13 mouse cellular contexts compared by ENCODE assay signal in genomic region chr12:70649691-70650090, GRCm38 (mm10).
A peak's percentile ranks its signal among the peaks of the same experiment; 100 is the strongest.
DNase-seq lines count a peak whose midpoint lies in the region.
"Had no signal": no experiment of that assay in that cellular context is flagged by ENCODE, and none has a peak within 500 bp of the region (broad histone marks: within the 10 kb centered on the region; RNA-seq: fewer than 3 reads in every experiment).

No protein-coding gene starts in this region.

- H3K4me3 ChIP-seq in heart, embryonic 10.5 days: no peak overlapping the region
- H3K4me3 ChIP-seq: forebrain, embryonic 15.5 days; liver, embryonic 13.5 days; midbrain, embryonic 12.5 days had no signal

- DNase-seq in lung, postnatal 36 days: peak; percentile 40
- no peak for DNase-seq in lung, postnatal 4 days
- DNase-seq in brain, adult 2 months (ENCODE audit: low read depth, low spot score): peak; percentile 33
- peak; percentile 85 for DNase-seq in heart, embryonic 10.5 days (ENCODE audit: low spot score)
- peak; percentile 60 for DNase-seq in heart, postnatal 4 days
- no peak for DNase-seq in neural tube, embryonic 10.5 days (ENCODE audit: extremely low spot score, low spot score)
- no peak for DNase-seq in gastrocnemius, postnatal 10 days
- DNase-seq: cerebellum, postnatal 36 days; gastrocnemius, postnatal 36 days; kidney, adult 9 months; liver, embryonic 13.5 days had no signal

- WGBS in heart, embryonic 10.5 days: 14% methylated on average over 2 of the region's 2 CpGs

- no peaks in the 10 kb centered on the region for H3K27me3 ChIP-seq in heart, embryonic 10.5 days (ENCODE audit: insufficient read depth, poor library complexity, severe bottlenecking)
- H3K27me3 ChIP-seq: forebrain, embryonic 15.5 days; liver, embryonic 13.5 days; midbrain, embryonic 12.5 days had no signal

- H3K4me1 ChIP-seq in heart, embryonic 10.5 days: peaks cover 31% of the 10 kb centered on the region
- H3K4me1 ChIP-seq: midbrain, embryonic 12.5 days had no signal

- H3K9me3 ChIP-seq in heart, embryonic 10.5 days: no peaks in the 10 kb centered on the region
- H3K9me3 ChIP-seq: forebrain, embryonic 15.5 days; liver, embryonic 13.5 days; midbrain, embryonic 12.5 days had no signal

- H3K36me3 ChIP-seq in heart, embryonic 10.5 days: no peaks in the 10 kb centered on the region
- H3K36me3 ChIP-seq: forebrain, embryonic 15.5 days; liver, embryonic 13.5 days; midbrain, embryonic 12.5 days had no signal

- peak overlapping the region; percentile 12; the same call in 1 of the 2 replicates for H3K27ac ChIP-seq in heart, embryonic 10.5 days
- H3K27ac ChIP-seq: forebrain, embryonic 15.5 days; liver, embryonic 13.5 days; midbrain, embryonic 12.5 days had no signal

Comparison
In these comparisons a context has a peak if more than half of its experiments do, and no peak if none do; other contexts are left out.
1. DNase-seq: peak in lung, postnatal 36 days (single experiment), brain, adult 2 months (single experiment), heart, embryonic 10.5 days (single experiment) and heart, postnatal 4 days (single experiment); none in lung, postnatal 4 days (0 of 2), neural tube, embryonic 10.5 days (single experiment) and gastrocnemius, postnatal 10 days (single experiment).